Mouse (Mus musculus) heart, postnatal 0 days (tissue): Measurements from ENCODE around the gene Il4ra.

ENCODE experiments used
- CTCF ChIP-seq: IDR thresholded peaks from 2 replicates; pipeline ENCODE4 v1.5.1; 2016; ENCODE audit warnings: antibody characterized with exemption, control low read depth, low read depth
- EP300 ChIP-seq: IDR thresholded peaks from 2 replicates; pipeline ENCODE4 v1.6.1; 2016; ENCODE audit warnings: antibody characterized with exemption, low read depth

GRCm38 (mm10) chr7:125504618-125505017 is 47.3 kb upstream of the Il4ra start:
- TF ChIP-seq CTCF, result no peak
- TF ChIP-seq EP300, result no peak
